Mouse (Mus musculus) 3134 (cell line): ENCODE results near the gene Pygb.

Source experiments
- DNase-seq: peaks from one replicate; pipeline ENCODE4 v3.0.0-alpha.2; 2011; ENCODE audit warnings: low spot score; ENCODE audit not compliant: insufficient read length; ENCODE audit errors: extremely low read depth

Gene Pygb

GRCm38 (mm10) chr2:150786251-150787180, at the start of gene Pygb:
Gene Pygb, plus strand, starts transcription at chr2:150786735.
- peak; percentile 91 for DNase-seq

GRCm38 (mm10) chr2:150737881-150738280, 48.7 kb upstream of the Pygb start:
- DNase-seq, result peak; percentile 37

GRCm38 (mm10) chr2:150740145-150740841, 46.2 kb upstream of the Pygb start:
- no peak for DNase-seq

DNA sequence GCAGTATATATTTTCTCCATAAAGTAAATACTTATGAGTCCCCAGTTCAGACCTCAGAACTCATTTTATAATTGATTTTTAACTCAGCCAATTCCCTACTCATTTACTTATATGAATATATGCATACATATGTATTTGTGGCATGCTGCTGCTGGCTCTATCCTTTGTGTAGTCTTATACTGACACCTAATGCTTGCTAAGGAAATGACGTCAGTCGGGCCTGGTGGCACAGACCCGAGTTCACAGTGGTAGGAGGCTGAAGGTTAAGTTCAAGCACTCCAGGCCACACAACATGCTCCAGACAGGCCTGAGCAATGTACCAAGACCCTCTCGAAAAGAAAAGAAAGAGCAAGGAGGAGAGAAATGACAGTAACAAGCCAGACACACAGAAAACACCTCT, 45.1 kb upstream of the Pygb start:
- DNase-seq, result no peak

- DNase-seq, result no peak
Observed at GRCm38 (mm10) chr2:150745016-150745415, 41.5 kb upstream of the Pygb start.

- DNase-seq, result peak; percentile 97
Observed at GRCm38 (mm10) chr2:150748854-150749253, 37.7 kb upstream of the Pygb start, which contains the start of gene Entpd6. Gene Entpd6, plus strand, starts transcription at chr2:150749042.

DNA sequence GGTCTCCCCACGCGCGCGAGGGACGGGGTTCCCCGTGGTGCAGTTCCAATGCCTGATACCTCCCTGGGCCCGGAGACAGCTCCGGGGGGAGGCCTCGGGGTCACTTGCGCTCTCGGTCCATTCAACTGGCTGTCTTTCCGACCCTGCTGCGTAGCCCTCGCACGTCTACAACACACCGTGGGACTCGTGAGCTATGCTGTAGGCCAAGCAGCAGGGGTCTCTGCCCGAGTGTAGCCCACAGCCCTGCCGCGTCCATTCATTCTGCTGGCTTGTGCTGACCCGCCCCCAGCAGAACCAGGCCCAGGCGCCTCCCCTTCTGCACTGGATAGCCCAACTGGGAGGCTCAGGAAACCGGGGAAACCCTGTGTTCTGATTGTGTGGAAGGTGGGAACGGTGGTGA, 37.3 kb upstream of the Pygb start:
- DNase-seq, result no peak

GRCm38 (mm10) chr2:150750129-150750979, 36.2 kb upstream of the Pygb start:
- DNase-seq, result no peak

GRCm38 (mm10) chr2:150755016-150755415, 31.5 kb upstream of the Pygb start:
- DNase-seq, result no peak

GRCm38 (mm10) chr2:150761476-150761875, 25.1 kb upstream of the Pygb start:
- no peak for DNase-seq

DNA sequence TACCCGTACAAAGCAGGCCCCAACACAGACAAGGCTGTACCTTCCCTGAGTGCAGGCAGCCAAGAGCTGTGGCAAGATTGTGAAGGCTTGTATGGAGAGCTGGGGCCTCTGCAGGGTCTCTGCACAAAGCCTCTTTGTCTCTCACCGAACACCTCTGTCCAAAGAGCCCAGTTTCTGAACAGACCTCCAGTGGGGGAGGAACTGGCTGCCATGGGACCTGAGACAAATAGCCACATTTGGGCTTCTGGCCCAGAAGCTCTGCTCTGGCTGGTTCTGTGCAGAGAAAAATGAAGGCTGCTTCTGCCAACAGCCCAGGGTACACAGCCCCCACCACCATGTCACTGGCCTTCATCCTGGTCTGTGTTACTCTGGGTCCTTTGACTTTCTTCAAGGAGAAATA, 20.9 kb upstream of the Pygb start:
- no peak for DNase-seq

DNA sequence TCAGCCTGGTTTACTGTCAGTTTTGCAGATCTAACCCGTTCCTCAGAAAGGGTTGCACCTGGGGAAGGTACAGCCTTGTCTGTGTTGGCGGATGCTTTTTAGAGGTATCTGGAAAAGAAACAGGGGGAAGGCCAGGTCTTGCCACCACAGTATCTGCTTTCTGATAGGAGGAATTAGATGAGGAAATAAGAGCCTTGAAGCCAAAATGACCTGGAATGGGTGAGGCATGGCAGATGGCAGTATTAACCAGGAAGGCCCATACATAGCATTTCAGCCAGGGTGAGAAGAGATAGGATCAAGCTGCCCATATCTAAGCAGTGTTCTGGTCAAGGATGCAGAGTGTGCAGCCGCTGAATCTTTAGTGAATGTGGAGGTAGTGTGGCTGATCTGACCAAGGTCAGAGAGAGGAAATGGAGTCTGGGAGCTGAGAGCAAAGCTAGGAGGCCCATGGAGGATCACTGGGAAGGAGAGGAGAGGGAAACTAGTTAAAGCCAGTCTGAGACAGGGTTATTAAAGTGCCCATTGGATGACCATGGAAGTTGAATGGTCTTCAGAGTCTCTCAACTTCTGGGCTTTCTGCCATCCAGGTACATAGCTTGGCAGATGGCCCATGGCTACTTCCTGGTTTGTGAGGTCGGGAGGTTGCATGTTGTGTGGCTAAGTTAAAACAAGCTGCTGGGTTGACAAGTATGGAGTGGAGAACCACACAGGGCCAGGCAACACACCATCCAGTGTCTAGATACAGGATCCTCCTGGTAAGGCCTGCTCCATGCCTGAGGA, 20.3 kb upstream of the Pygb start:
- no peak for DNase-seq

GRCm38 (mm10) chr2:150768678-150769077, 17.9 kb upstream of the Pygb start:
- DNase-seq, result no peak

DNA sequence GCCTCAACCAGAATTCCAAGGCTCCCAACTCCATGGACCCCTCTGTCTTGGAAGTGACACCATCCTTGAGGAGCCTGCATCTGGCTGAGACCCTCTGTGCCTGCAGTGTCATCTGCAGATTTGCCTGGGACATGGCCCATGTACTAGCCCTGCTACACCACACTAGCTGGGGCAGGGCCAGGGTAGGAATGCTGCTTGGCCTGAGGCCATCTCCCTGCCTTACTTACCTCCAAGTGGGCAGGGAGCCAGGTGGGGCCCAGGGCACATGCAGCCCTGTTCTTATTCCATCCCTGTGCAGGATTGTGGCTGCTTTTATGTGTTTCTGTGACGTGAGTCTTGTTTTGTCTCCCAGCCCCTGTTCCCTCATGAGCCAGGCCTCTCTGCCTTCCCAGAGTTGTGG, 15.8 kb upstream of the Pygb start:
- peak; percentile 36 for DNase-seq

GRCm38 (mm10) chr2:150771169-150771568, 15.4 kb upstream of the Pygb start:
- DNase-seq, result no peak

DNA sequence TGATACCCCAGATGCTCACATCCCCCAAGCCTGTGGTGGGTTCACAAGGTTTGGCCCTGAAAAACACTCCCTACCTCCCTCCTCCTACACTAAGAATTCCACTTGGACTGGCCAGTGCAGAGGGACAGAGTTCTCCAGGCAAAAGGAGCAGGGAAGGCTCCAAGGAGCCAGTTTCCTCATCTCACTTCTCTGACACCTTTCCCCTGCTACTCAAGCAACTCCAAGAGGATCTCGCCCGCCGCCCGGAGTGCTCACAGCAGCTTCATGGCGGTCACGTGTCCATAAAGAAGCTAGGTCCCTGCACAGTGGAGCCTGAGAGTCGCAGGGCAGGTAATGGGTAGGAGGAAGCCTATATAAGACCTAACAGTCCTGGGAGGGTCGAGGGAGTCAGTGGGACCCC, 14.5 kb upstream of the Pygb start:
- DNase-seq, result no peak

- no peak for DNase-seq
Observed at GRCm38 (mm10) chr2:150772466-150773119, 13.9 kb upstream of the Pygb start.

- DNase-seq, result no peak
Observed at GRCm38 (mm10) chr2:150782801-150783200, 3.7 kb upstream of the Pygb start.

DNA sequence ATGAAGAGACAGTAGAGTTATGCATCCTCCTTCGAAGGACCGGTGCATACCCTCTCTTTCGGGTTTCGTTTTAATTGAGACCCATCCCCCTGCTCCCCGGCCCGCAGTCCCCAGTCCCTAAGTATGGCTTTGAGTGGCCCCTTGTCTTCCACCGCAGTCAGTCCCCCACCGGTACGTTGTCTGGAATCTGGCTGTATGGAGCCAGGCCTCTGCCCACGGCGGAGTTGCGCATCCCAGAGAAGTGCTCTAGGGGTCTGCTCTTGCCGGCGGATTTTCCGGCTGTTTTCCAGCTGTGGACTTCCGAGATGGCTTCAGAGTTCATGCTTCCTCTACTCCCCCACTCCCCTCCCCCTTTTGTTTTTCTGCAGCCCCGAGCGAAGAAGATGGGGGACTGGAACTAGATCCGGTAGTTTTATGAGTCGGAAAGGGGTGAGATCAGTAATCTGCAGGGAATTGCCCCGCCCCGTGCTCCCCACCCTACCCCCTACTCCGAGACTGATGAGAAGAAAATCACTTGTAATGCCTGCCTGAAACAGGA, 768 bp downstream of the Pygb start:
- peak; percentile 43 for DNase-seq
